Mouse (Mus musculus): ENCODE results near the gene Zfp653.
"Not testable (repeated sequence)": the region's sequence is repeated elsewhere in the genome, so short reads cannot be mapped to it uniquely, and the experiment has no call there.

Gene Zfp653

GRCm38 (mm10) chr9:22070791-22071573 lies at the start of gene Zfp653, which contains the start of gene Gm49318:
Gene Zfp653 (minus strand): TSS chr9:22071376.
Gene Gm49318 (minus strand): TSS chr9:22071259.
- peak; percentile 96 for DNase-seq

DNA sequence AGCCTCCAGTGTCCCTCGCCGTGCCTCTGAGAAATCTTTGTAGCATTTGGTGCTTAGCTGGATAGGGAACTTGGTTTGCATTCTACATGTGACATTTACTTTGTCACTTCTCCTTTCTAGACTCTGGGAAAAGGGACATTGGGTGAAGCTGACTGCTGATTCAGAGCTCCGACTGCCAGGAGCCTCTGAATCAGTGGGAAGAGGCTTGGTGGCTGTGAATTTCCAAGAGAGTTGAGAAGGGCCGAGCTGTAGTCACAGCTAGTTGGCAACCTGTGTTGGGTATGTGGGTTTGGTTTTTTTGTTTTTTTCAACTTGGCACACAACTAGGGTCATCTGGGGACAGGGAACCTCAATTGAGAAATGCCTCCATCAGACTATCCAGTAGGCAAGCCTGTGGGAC lies 48.4 kb upstream of the Zfp653 start:
- DNase-seq, result no peak

- peak; percentile 56 for DNase-seq
Measured at GRCm38 (mm10) chr9:22117754-22118456, 46.7 kb upstream of the Zfp653 start.

DNA sequence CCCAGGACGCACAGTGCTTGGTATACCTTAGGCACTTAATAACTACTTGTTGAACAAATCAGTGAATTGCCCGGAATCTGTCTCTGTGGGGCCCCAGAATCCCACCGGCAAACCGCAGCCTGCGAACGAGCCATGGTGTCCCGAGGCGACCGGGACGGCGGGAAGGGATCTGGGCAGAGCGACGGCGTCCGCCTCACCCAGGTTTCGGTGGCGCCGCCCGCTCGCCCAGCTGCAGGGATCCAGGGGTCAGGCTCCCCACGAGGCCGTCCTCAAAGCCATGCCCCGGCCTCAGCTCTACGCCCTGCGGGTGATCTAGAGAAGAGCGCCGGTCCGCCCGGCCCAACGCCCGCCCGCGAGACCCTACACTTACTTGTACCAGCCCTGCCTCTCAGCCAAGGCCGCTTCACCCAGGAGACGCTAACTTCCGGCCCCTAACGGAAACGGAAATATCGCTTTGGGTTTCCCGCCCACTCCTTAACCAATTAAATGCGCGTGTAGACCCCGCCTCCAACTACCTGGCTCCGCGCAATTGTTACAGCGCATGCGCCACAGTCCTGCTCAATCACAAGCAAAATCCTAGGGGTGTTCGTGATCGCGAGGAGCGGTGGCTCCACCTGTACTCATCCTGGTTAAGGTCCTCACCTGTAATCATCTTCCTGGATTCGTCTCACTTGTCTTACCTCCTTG lies 45.7 kb upstream of the Zfp653 start, which contains the start of gene Elof1:
Gene Elof1, minus strand, starts transcription at position 433 of the 687 bp plus-strand sequence.
- peak; percentile 95 for DNase-seq

- no peak for DNase-seq
Measured at GRCm38 (mm10) chr9:22116086-22116485, 44.9 kb upstream of the Zfp653 start.

DNA sequence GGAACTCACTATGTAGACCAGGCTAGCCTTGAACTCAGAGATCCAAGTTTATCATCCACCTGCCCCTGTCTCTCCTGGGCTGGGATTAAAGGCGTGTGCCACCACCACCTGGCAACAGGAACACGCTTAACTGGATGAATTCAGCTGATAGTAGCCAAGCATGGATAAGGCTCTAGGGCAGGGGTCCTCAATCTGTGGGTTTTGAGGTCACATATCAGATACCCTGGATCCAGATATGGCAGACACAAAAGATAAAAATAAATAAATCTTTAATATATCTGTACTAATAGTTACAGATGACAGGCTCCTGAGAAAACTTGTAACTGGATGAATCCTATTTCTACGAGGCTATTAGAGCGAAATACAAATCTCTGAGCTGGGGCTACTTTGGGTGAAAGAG lies 44.5 kb upstream of the Zfp653 start:
- DNase-seq, result no peak

DNA sequence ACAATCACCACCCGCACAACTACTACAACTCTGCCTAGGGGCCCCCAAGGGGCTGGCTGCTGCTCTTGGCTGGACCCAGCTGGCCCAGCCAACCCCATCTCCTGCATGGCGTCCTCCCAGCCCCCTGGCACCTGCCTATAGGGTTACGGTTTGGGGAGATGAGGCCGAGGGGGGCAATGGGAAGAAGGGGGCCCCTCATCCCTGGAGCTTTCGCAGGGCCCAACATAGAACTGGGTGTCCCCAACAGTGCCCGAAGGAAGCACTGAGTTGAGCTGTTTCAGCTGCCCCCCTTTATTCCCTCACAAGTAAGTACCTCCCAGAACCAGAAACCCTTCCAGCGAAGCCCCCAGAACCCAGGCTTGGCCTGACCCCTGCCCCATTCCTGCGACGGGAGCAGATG lies 37.0 kb upstream of the Zfp653 start:
- DNase-seq, result no peak

GRCm38 (mm10) chr9:22099922-22100321 lies 28.7 kb upstream of the Zfp653 start:
- no peak for DNase-seq

- no peak for DNase-seq
Measured at GRCm38 (mm10) chr9:22098993-22099696, 28.0 kb upstream of the Zfp653 start, which contains the start of gene Cnn1. Gene Cnn1 (plus strand): TSS chr9:22099216.

- peak; percentile 81 for DNase-seq
Measured at GRCm38 (mm10) chr9:22095854-22096307, 24.7 kb upstream of the Zfp653 start.

DNA sequence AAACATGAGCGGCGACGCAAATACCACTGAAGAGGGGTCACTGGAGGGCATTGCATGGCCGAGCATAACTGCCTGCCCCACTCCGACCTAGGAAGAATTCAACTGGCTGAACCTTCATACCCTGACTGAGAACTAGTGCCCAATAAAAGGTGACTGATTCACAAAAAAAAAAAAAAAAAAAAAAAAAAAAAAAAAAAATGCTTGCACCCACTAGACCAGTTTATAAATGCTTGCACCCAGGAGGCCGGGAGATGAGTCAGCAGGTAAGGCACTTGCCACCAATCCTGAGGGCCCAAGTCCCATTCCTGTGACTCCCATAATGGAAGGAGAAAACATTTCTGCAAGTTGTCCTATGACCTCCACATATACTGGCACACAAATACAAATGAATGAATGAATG lies 21.6 kb upstream of the Zfp653 start:
- no peak for DNase-seq

DNA sequence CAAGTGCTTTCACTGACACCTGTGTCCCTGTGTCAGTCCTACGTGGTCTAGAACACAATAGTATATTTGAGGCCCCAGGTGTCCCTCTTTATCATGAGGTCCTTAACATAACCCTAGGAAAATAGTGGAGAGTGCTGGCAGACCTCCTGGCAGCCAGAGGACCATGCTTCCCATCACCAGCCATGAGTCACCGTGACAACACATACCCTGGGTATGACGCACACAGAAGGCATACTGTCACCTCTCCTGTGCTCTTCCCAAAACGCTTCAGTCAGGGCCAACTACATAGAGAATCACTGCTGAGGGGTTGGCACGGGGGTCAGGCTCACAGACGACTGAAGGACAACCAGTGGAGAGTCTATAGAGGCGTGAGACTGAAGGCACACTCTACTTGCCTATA lies 18.8 kb upstream of the Zfp653 start:
- no peak for DNase-seq

DNA sequence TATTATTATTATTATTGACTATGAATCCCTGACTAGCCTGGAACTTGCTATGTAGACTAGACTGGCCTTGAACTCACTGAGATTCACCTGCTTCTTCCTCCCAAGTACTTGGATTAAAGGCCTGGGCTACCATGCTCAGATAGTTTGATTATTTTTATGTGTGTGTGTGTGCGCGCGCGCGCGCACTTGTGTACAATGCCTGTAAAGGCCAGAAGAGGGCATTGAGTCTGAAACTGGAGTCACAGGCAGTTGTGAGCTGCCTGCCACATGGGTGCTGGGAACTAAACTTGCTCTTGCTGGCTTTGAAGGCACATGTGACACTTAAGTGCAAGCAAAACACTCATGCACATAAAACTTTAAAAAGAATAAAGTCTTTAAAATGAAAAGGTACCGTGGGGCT lies 18.1 kb upstream of the Zfp653 start:
- DNase-seq, result no peak

GRCm38 (mm10) chr9:22087034-22087618 lies 15.9 kb upstream of the Zfp653 start:
- DNase-seq, result no peak

GRCm38 (mm10) chr9:22086012-22086411 lies 14.8 kb upstream of the Zfp653 start:
- DNase-seq, result no peak

- DNase-seq, result peak; percentile 93
Measured at GRCm38 (mm10) chr9:22085022-22085834, 14.1 kb upstream of the Zfp653 start, which contains the start of gene Ecsit. Gene Ecsit (minus strand): TSS chr9:22085438.

GRCm38 (mm10) chr9:22084667-22085021 lies 13.5 kb upstream of the Zfp653 start:
- no peak for DNase-seq

DNA sequence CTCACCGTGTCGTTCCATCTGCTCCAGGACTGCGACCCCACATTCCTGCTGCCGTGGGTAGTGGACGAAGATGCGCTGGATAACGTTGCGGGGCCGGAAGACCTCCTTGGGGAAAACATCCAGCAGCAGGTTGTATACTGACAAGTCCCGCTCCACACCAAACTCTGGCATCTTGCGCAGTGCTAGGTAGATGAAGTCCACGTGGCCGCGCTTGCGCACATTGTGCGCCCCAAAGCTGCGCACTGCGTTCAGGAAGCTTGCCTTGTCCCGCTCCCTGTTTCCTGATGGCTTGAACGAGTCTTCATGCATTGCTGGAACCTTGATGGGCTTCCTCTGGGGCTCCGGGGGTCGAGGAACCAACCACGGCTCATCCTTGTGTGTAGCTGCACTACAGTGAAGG lies 5.0 kb upstream of the Zfp653 start:
- no peak for DNase-seq

DNA sequence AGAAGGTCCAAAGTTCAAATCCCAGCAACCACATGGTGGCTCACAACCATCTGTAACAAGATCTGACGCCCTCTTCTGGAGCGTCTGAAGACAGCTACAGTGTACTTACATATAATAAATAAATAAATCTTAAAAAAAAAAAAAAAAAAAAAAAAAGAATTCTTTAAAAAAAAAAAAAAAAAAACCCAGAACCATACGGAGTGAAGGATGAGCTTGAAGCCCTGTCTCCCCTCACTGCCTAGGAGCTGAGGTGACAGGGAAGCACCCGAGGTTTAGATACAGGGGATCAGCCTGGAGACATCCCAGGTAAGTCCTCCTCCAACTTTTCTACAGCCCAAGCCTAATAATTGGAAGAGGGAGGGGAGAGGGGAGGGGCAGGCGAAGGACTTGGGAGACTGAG lies 4.6 kb upstream of the Zfp653 start:
- not testable (repeated sequence) for DNase-seq

DNA sequence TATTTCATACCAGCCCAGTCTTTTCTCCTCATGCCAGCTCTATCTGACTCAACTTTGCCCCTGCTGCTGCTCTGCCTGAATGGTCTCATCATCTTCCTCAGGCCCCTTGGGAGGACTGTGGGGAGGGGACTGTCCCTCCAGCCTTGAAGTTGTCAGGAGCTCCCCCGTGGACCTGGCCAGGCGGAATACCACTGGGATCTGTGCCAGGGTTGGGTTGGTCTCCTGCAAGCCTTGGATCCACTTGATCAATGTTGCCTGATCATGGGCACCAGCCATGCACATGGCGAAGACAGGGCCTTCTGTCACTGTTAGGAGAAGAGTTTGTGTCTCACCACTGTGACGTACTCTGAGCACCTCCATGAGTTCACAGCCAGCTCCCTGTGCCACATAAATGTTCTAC lies 1.1 kb upstream of the Zfp653 start:
- DNase-seq, result no peak

- no peak for DNase-seq
Measured at GRCm38 (mm10) chr9:22069881-22070553, 1.2 kb downstream of the Zfp653 start.

Measured in kidney, adult 18-20 months (tissue).